Comparison of ENCODE assay signal across 24 mouse cellular contexts in genomic region chr9:22353465-22353864, GRCm38 (mm10). TPM values are rescaled to one million over a fixed set of nuclear protein-coding genes. Genes with fewer than 3 reads are reported as not detected.
A peak's percentile ranks its signal among the peaks of the same experiment; 100 is the strongest.
DNase-seq lines count a peak whose midpoint lies in the region; ATAC-seq and TF ChIP-seq lines count a peak whose summit lies in the region.
"Had no signal": no experiment of that assay in that cellular context is flagged by ENCODE, and none has a peak within 500 bp of the region (broad histone marks: within the 10 kb centered on the region; RNA-seq: fewer than 3 reads in every experiment).

No protein-coding gene starts in this region.

- peak; percentile 16; the same call in 1 of the 2 replicates for TF ChIP-seq CTCF in forebrain, postnatal 0 days (IDR thresholded peaks at IDR 0.05; ENCODE audit: low read depth)
- TF ChIP-seq CTCF in layer of hippocampus, adult 2 months (conservative IDR thresholded peaks at IDR 0.05), result peak; percentile 33

- no peaks in the 10 kb centered on the region for H3K4me1 ChIP-seq in forebrain, postnatal 0 days (ENCODE audit: insufficient read depth)
- 0 out of 2 replicates have a peak, but pooled peaks cover 2% of the 10 kb centered on the region for H3K4me1 ChIP-seq in forebrain, embryonic 15.5 days
- H3K4me1 ChIP-seq in forebrain, embryonic 10.5 days, result no peaks in the 10 kb centered on the region
- H3K4me1 ChIP-seq: hindbrain, embryonic 12.5 days; limb, embryonic 10.5 days; midbrain, embryonic 12.5 days had no signal

- H3K9ac ChIP-seq in forebrain, postnatal 0 days, result no peak overlapping the region
- no peak overlapping the region for H3K9ac ChIP-seq in forebrain, embryonic 15.5 days (replicated peaks)
- H3K9ac ChIP-seq: hindbrain, embryonic 12.5 days; lung, embryonic 14.5 days; midbrain, embryonic 12.5 days had no signal

- H3K27me3 ChIP-seq in forebrain, postnatal 0 days (ENCODE audit: insufficient read depth, low read length), result no peaks in the 10 kb centered on the region
- H3K27me3 ChIP-seq in forebrain, embryonic 15.5 days, result no peaks in the 10 kb centered on the region
- no peaks in the 10 kb centered on the region for H3K27me3 ChIP-seq in splenic B cell, adult 2 months (ENCODE audit: control insufficient read depth, insufficient read depth, low read length, poor library complexity, severe bottlenecking)
- no peaks in the 10 kb centered on the region for H3K27me3 ChIP-seq in forebrain, embryonic 10.5 days (ENCODE audit: poor library complexity, severe bottlenecking)
- H3K27me3 ChIP-seq: hindbrain, embryonic 12.5 days; midbrain, embryonic 12.5 days had no signal

- H3K4me3 ChIP-seq in forebrain, postnatal 0 days (ENCODE audit: low read depth, low read length), result no peak overlapping the region
- no peak overlapping the region for H3K4me3 ChIP-seq in forebrain, embryonic 15.5 days
- no peak overlapping the region for H3K4me3 ChIP-seq in layer of hippocampus, adult 2 months
- H3K4me3 ChIP-seq in forebrain, embryonic 10.5 days, result no peak overlapping the region
- H3K4me3 ChIP-seq: erythroblast, embryonic 14.5 days; hindbrain, embryonic 12.5 days; limb, embryonic 10.5 days; midbrain, embryonic 12.5 days had no signal

- H3K36me3 ChIP-seq in forebrain, postnatal 0 days (ENCODE audit: insufficient read depth), result 0 out of 2 replicates have a peak, but pooled peaks cover 4% of the 10 kb centered on the region
- peaks cover 21% of the 10 kb centered on the region for H3K36me3 ChIP-seq in forebrain, embryonic 15.5 days
- no peaks in the 10 kb centered on the region for H3K36me3 ChIP-seq in splenic B cell, adult 2 months (ENCODE audit: control insufficient read depth, insufficient read depth, low read length, poor library complexity, severe bottlenecking)
- peaks cover 95% of the 10 kb centered on the region for H3K36me3 ChIP-seq in forebrain, embryonic 10.5 days (replicated peaks)

- H3K4me2 ChIP-seq in forebrain, postnatal 0 days (ENCODE audit: low read depth), result no peak overlapping the region
- H3K4me2 ChIP-seq in forebrain, embryonic 15.5 days (replicated peaks), result no peak overlapping the region
- H3K4me2 ChIP-seq: heart, embryonic 11.5 days; hindbrain, embryonic 12.5 days; lung, embryonic 14.5 days; midbrain, embryonic 12.5 days had no signal

- no peak overlapping the region for H3K27ac ChIP-seq in forebrain, postnatal 0 days (ENCODE audit: low read depth, low read length)
- H3K27ac ChIP-seq in forebrain, embryonic 15.5 days (replicated peaks), result no peak overlapping the region
- no peak overlapping the region for H3K27ac ChIP-seq in layer of hippocampus, adult 2 months
- no peak overlapping the region for H3K27ac ChIP-seq in forebrain, embryonic 10.5 days
- H3K27ac ChIP-seq: hindbrain, embryonic 12.5 days; kidney, postnatal 0 days; limb, embryonic 10.5 days; midbrain, embryonic 12.5 days had no signal

- ATAC-seq in forebrain, postnatal 0 days, result no peak
- no peak for ATAC-seq in forebrain, embryonic 15.5 days (replicated peaks)
- ATAC-seq in cerebellum, adult (ENCODE audit: insufficient number of reproducible peaks, low FRiP score, low TSS enrichment), result no peak
- ATAC-seq: CD4-positive, CD25-positive, alpha-beta regulatory T cell, adult 4 months; inflammation-experienced regulatory T-cells, adult 6 months had no signal

- H3K9me3 ChIP-seq in forebrain, postnatal 0 days (ENCODE audit: low read length), result no peaks in the 10 kb centered on the region
- H3K9me3 ChIP-seq in forebrain, embryonic 15.5 days, result no peaks in the 10 kb centered on the region
- H3K9me3 ChIP-seq in forebrain, embryonic 10.5 days, result no peaks in the 10 kb centered on the region
- H3K9me3 ChIP-seq: hindbrain, embryonic 12.5 days; limb, embryonic 10.5 days; midbrain, embryonic 12.5 days had no signal

- no peak for DNase-seq in forebrain, postnatal 0 days
- no peak for DNase-seq in layer of hippocampus, adult 2 months (ENCODE audit: low spot score in 2 of 2)
- DNase-seq in layer of hippocampus, postnatal 14 days (ENCODE audit: low spot score in 2 of 2), result no peak
- peak; percentile 30 for DNase-seq in NIH3T3 (ENCODE audit: low read depth)
- DNase-seq in splenic B cell, adult 2 months (ENCODE audit: low read depth, low spot score), result peak; percentile 10
- DNase-seq in forebrain, embryonic 10.5 days (ENCODE audit: extremely low spot score, low spot score), result no peak
- DNase-seq: adrenal gland, postnatal 36 days; cerebellum, adult 2 months; heart, postnatal 10 days; layer of hippocampus, adult 9-11 months; lung, embryonic 14.5 days; retina, postnatal 1 day; thymus, postnatal 14 days had no signal

- 96% methylated on average over 5 of the region's 5 CpGs for WGBS in forebrain, postnatal 0 days
- WGBS in forebrain, embryonic 15.5 days, result 95% methylated on average over 5 of the region's 5 CpGs
- 85% methylated on average over 5 of the region's 5 CpGs for WGBS in forebrain, embryonic 10.5 days

RNA-seq across cellular contexts. Expression of gene Anln, which starts 35.5 kb away (rescaled TPM):
- total RNA-seq in forebrain, postnatal 0 days (2014; rRNA removed), result 3.5 and 6.6 TPM in 2 replicates
- 2.2 and 2.4 TPM in 2 replicates for polyA plus RNA-seq in forebrain, postnatal 0 days (2015; fragmentation: Nextera tagmentation; extraction: Ambion mirVana)
- polyA plus RNA-seq in forebrain, embryonic 15.5 days (2015; fragmentation: Nextera tagmentation; extraction: Ambion mirVana), result 12.0 and 12.1 TPM in 2 replicates
- 10 to 100 TPM; 17.4 to 21.5 TPM for total RNA-seq in layer of hippocampus, adult 2 months (2021)
- 10 to 100 TPM; 15.5 to 16.2 TPM for total RNA-seq in layer of hippocampus, postnatal 14 days (2021)
- 39.2 and 40.8 TPM in 2 replicates for polyA plus RNA-seq in forebrain, embryonic 10.5 days (2016; fragmentation: Nextera tagmentation; extraction: Ambion mirVana)

RNA-seq across cellular contexts. Expression of gene Zfp810, which starts 46.0 kb away (rescaled TPM):
- total RNA-seq in forebrain, postnatal 0 days (2014; rRNA removed), result 37.1 and 51.3 TPM in 2 replicates
- 20.1 and 27.5 TPM in 2 replicates for polyA plus RNA-seq in forebrain, postnatal 0 days (2015; fragmentation: Nextera tagmentation; extraction: Ambion mirVana)
- 36.2 and 36.8 TPM in 2 replicates for polyA plus RNA-seq in forebrain, embryonic 15.5 days (2015; fragmentation: Nextera tagmentation; extraction: Ambion mirVana)
- total RNA-seq in layer of hippocampus, adult 2 months (2021), result 10 to 100 TPM; 19.9 to 23.2 TPM
- total RNA-seq in layer of hippocampus, postnatal 14 days (2021), result 10 to 100 TPM; 16.0 to 22.6 TPM
- 22.9 and 23.5 TPM in 2 replicates for polyA plus RNA-seq in forebrain, embryonic 10.5 days (2016; fragmentation: Nextera tagmentation; extraction: Ambion mirVana)

RNA-seq across cellular contexts. Expression of gene 9530077C05Rik, which starts 57.8 kb away (rescaled TPM):
- total RNA-seq in forebrain, postnatal 0 days (2014; rRNA removed), result 13.7 and 14.1 TPM in 2 replicates
- 16.3 and 17.5 TPM in 2 replicates for polyA plus RNA-seq in forebrain, postnatal 0 days (2015; fragmentation: Nextera tagmentation; extraction: Ambion mirVana)
- 10.9 and 13.1 TPM in 2 replicates for polyA plus RNA-seq in forebrain, embryonic 15.5 days (2015; fragmentation: Nextera tagmentation; extraction: Ambion mirVana)
- total RNA-seq in layer of hippocampus, adult 2 months (2021), result 1 to 10 TPM; 7.6 to 9.6 TPM
- total RNA-seq in layer of hippocampus, postnatal 14 days (2021), result 1 to 10 TPM; 7.1 to 7.2 TPM
- polyA plus RNA-seq in forebrain, embryonic 10.5 days (2016; fragmentation: Nextera tagmentation; extraction: Ambion mirVana), result 9.4 and 9.5 TPM in 2 replicates
- total RNA-seq: monocyte, adult 5-6 weeks had no signal

Comparison
In these comparisons a context has a peak if more than half of its experiments do, and no peak if none do; other contexts are left out.
1. DNase-seq: peak in NIH3T3 (single experiment) and splenic B cell, adult 2 months (single experiment); none in forebrain, postnatal 0 days (single experiment), layer of hippocampus, adult 2 months (0 of 2), layer of hippocampus, postnatal 14 days (0 of 2) and forebrain, embryonic 10.5 days (single experiment).